Mouse (Mus musculus) lung, embryonic 14.5 days (tissue): ENCODE results near the gene Mkrn2. TPM values are rescaled to one million over a fixed set of nuclear protein-coding genes. Genes with fewer than 3 reads are reported as not detected.

Experiments
- ATAC-seq: fragments of 200-750 bp; cut with Nextera tagmentation; 2 replicates; pipeline ENCODE4 v1.8.0; 2017; ENCODE audit warnings: mild to moderate bottlenecking, moderate TSS enrichment, moderate library complexity; ENCODE audit not compliant: insufficient read depth
- DNase-seq: peaks from one replicate; pipeline ENCODE4 v3.0.0-alpha.2; 2015
- H3K27ac ChIP-seq: fragments of 300-500 bp; sonication (generic); 2 replicates; pipeline ENCODE4 v1.5.1; 2014; ENCODE audit warnings: low read depth, mild to moderate bottlenecking, moderate library complexity
- H3K27me3 ChIP-seq: fragments of 300-500 bp; sonication (generic); 2 replicates; pipeline ENCODE4 v1.6.1; 2014; ENCODE audit warnings: low read length, control low read depth; ENCODE audit not compliant: insufficient read depth
- H3K36me3 ChIP-seq: fragments of 300-500 bp; sonication (generic); 2 replicates; pipeline ENCODE4 v1.6.1; 2014; ENCODE audit warnings: control low read depth; ENCODE audit not compliant: insufficient read depth
- H3K4me1 ChIP-seq: fragments of 300-500 bp; sonication (generic); 2 replicates; pipeline ENCODE4 v1.6.1; 2014; ENCODE audit warnings: antibody characterized with exemption, control low read depth; ENCODE audit not compliant: insufficient read depth
- H3K4me2 ChIP-seq: fragments of 300-500 bp; sonication (generic); 2 replicates; pipeline ENCODE4 v1.6.1; 2014; ENCODE audit warnings: mild to moderate bottlenecking
- H3K4me3 ChIP-seq: fragments of 300-500 bp; sonication (generic); 2 replicates; pipeline ENCODE4 v1.5.1; 2014; ENCODE audit warnings: low read depth, low read length
- H3K9ac ChIP-seq: fragments of 300-500 bp; sonication (generic); 2 replicates; pipeline ENCODE4 v1.6.1; 2014
- H3K9me3 ChIP-seq: fragments of 300-500 bp; sonication (generic); 2 replicates; pipeline ENCODE4 v1.6.1; 2016; ENCODE audit warnings: low read depth, low read length, control low read depth
- CTCF ChIP-seq: IDR thresholded peaks from 2 replicates; pipeline ENCODE4 v1.5.1; 2016; ENCODE audit warnings: antibody characterized with exemption, low read depth
- WGBS: fragments of 180-500 bp; shearing (Covaris S2); extraction: QIAGEN DNeasy Blood & Tissue Kit; methylation state at CpG from one replicate; pipeline ENCODE4 v1.1.7; 2014; 5-methylcytosine and 5-hydroxymethylcytosine counted together
- polyA plus RNA-seq: library from polyadenylated mRNA; unstranded; fragments of >200 nt; fragmentation: Nextera tagmentation; extraction: Ambion mirVana; gene quantifications from 2 replicates; pipeline ENCODE4 v1.2.1, GENCODE M21; 2014

Mkrn2 gene
- polyA plus RNA-seq, 1 experiment from 2014 or later: 29.6 TPM

GRCm38 (mm10) chr6:115591692-115592359 lies 9.9 kb upstream of the Mkrn2 start:
- H3K4me2 ChIP-seq: no peak overlapping the region
- H3K27ac ChIP-seq: no peak overlapping the region
- H3K4me3 ChIP-seq: no peak overlapping the region
- H3K9me3 ChIP-seq: no peaks in the 10 kb centered on the region
- no peaks in the 10 kb centered on the region for H3K36me3 ChIP-seq
- H3K4me1 ChIP-seq: no peaks in the 10 kb centered on the region
- 82% methylated on average over 19 of the region's 19 CpGs for WGBS
- H3K27me3 ChIP-seq: no peaks in the 10 kb centered on the region
- no peak overlapping the region for H3K9ac ChIP-seq
- no peak for TF ChIP-seq CTCF
- ATAC-seq: no peak
- no peak for DNase-seq

DNA sequence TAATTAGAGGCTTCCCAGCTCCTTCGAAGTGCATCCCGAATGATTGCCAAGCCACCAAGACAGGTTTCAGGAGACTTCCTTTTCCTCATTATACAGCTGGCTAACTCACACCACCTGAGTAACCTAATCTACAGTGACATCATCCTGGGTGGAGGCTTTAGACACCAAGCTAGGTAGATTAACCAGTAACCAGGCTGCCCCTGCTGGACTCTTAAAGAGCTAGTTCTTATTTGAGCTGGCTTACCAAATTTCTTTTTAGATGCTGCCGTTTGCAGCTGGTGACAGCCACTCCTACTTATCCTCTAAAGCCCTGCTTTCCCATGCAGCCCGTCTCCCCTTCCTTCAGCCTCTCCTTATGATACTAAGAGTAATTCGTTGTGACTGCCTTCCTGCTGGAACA lies 9.2 kb upstream of the Mkrn2 start, which contains the start of gene Mkrn2os:
Mkrn2os (minus strand) TSS at position 119 of the 400 bp plus-strand sequence.
- no peak for ATAC-seq
- H3K4me3 ChIP-seq: no peak within 1 kb of the TSS
- no peaks in the 10 kb centered on the region for H3K36me3 ChIP-seq
- no peak within 1 kb of the TSS for H3K27ac ChIP-seq
- H3K4me1 ChIP-seq: no peaks in the 10 kb centered on the region
- H3K4me2 ChIP-seq: 0 out of 2 replicates have a peak within 1 kb of the TSS, but pooled peaks have one; percentile 11
- peak; percentile 28 for DNase-seq
- H3K9ac ChIP-seq: no peak within 1 kb of the TSS
- no peaks in the 10 kb centered on the region for H3K9me3 ChIP-seq
- no peaks in the 10 kb centered on the region for H3K27me3 ChIP-seq
- no peak for TF ChIP-seq CTCF
- WGBS: 41% methylated on average over 5 of the region's 5 CpGs

DNA sequence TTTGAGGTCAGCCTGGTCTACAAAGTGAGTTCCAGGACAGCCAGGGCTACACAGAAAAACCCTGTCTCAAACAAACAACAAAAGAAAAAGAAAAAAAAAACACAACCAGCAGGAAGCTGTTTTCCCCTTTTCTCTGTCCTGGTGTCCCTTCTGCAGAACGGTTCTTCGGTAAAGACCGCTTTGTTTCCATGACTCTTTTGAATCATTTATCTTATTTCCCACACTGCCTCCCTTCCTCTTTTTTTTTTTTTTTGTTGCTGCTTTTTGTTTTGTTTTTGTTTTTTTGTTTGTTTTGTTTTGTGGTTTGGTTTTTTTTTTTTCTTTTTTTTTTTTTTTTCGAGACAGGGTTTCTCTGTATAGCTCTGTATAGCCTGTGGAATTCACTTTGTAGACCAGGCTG lies 8.4 kb upstream of the Mkrn2 start:
- DNase-seq (no peak), ATAC-seq (no peak)
- no peak for TF ChIP-seq CTCF
- H3K9ac ChIP-seq: no peak overlapping the region
- 78% methylated on average over 4 of the region's 4 CpGs for WGBS
- H3K4me3 ChIP-seq: no peak overlapping the region
- no peak overlapping the region for H3K4me2 ChIP-seq
- H3K36me3 ChIP-seq: no peaks in the 10 kb centered on the region
- H3K4me1 ChIP-seq: no peaks in the 10 kb centered on the region
- no peaks in the 10 kb centered on the region for H3K27me3 ChIP-seq
- H3K9me3 ChIP-seq: no peaks in the 10 kb centered on the region
- no peak overlapping the region for H3K27ac ChIP-seq

DNA sequence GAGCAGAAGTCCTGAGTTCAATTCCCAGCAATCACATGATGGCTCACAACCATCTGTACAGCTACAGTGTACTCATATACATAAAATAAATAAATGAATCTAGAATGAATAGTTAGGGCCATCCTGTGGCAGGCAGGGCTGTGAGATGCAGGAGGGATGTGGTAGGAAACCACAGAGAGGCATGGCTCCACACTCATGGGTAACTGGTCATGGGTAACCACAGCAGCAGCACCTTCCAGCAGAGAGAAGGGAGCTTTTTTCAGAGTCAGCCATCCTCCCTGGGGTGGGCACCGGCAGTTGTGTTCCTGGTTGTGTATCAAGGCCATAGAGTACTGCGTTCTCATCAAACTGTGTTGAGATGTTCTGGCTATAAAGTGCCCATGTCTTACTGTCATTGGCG lies 7.2 kb upstream of the Mkrn2 start:
- Histone ChIP-seq H3K9ac (no peak overlapping the region), H3K4me3 (no peak overlapping the region), H3K36me3 (no peaks in the 10 kb centered on the region), H3K27me3 (no peaks in the 10 kb centered on the region), H3K27ac (no peak overlapping the region), H3K9me3 (no peaks in the 10 kb centered on the region), H3K4me1 (no peaks in the 10 kb centered on the region), H3K4me2 (no peak overlapping the region)
- no peak for TF ChIP-seq CTCF
- DNase-seq (no peak), ATAC-seq (no peak)
- WGBS: 73% methylated on average over 3 of the region's 3 CpGs

- H3K27me3 ChIP-seq: no peaks in the 10 kb centered on the region
- no peaks in the 10 kb centered on the region for H3K36me3 ChIP-seq
- WGBS: 63% methylated on average over 3 of the region's 3 CpGs
- H3K4me2 ChIP-seq: no peak overlapping the region
- no peak overlapping the region for H3K27ac ChIP-seq
- TF ChIP-seq CTCF: no peak
- no peaks in the 10 kb centered on the region for H3K4me1 ChIP-seq
- no peak overlapping the region for H3K4me3 ChIP-seq
- no peak for ATAC-seq
- H3K9me3 ChIP-seq: no peaks in the 10 kb centered on the region
- no peak overlapping the region for H3K9ac ChIP-seq
- DNase-seq: no peak
Observed at GRCm38 (mm10) chr6:115595667-115596066, 6.0 kb upstream of the Mkrn2 start.

DNA sequence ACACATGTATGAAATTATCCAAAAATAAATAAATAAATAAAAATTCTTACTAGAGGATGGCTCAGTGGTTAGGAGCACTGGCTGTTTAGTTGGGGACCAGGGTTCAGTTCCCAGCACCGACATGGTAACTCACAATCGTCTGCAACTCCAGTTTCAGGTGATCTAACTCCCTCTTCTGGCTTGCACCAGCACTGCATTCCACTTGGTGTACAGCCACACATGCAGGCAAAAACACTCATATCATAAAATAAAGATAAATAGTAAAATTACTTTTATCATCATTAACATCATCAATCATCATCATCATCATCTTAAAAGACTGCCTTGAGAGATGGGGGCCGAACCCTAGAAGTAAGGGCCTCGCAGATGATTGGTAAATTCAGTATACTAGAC lies 384 bp upstream of the Mkrn2 start:
- Histone ChIP-seq H3K4me2 (peak overlapping the region; percentile 82), H3K27me3 (no peaks in the 10 kb centered on the region), H3K9me3 (no peaks in the 10 kb centered on the region), H3K4me3 (peak overlapping the region; percentile 78), H3K4me1 (0 out of 2 replicates have a peak, but pooled peaks cover 2% of the 10 kb centered on the region), H3K9ac (no peak overlapping the region), H3K27ac (no peak overlapping the region), H3K36me3 (0 out of 2 replicates have a peak, but pooled peaks cover 6% of the 10 kb centered on the region)
- ATAC-seq (peak; percentile 6; the same call in 1 of the 2 replicates), DNase-seq (no peak)
- peak; percentile 33 for TF ChIP-seq CTCF
- 56% methylated on average over 4 of the region's 4 CpGs for WGBS

GRCm38 (mm10) chr6:115606461-115606860 lies 4.8 kb downstream of the Mkrn2 start:
- 58% methylated on average over 1 of the region's 1 CpGs for WGBS

More at GRCm38 (mm10) chr6:115606461-115606860, 4.8 kb downstream of the Mkrn2 start:
- Histone ChIP-seq H3K27ac (no peak overlapping the region), H3K4me2 (no peak overlapping the region), H3K9me3 (no peaks in the 10 kb centered on the region), H3K4me1 (0 out of 2 replicates have a peak, but pooled peaks cover 2% of the 10 kb centered on the region), H3K9ac (no peak overlapping the region), H3K27me3 (no peaks in the 10 kb centered on the region), H3K36me3 (peaks cover 24% of the 10 kb centered on the region; the same call in 1 of the 2 replicates), H3K4me3 (no peak overlapping the region)
- ATAC-seq: no peak
- no peak for DNase-seq
- no peak for TF ChIP-seq CTCF
